Mouse (Mus musculus) testis, adult 2 months (tissue): ENCODE measurements around the gene Ugt2b1. TPM values are rescaled to one million over a fixed set of nuclear protein-coding genes. Genes with fewer than 3 reads are reported as not detected.

Source experiments
- H3K27ac ChIP-seq: fragments of 200-500 bp; 2 replicates; pipeline ENCODE4 v1.5.1; 2012; ENCODE audit warnings: low read depth, low read length; ENCODE audit not compliant: control insufficient read depth, insufficient read depth
- H3K27me3 ChIP-seq: fragments of 200-500 bp; 2 replicates; pipeline ENCODE4 v1.6.1; 2012; ENCODE audit warnings: mild to moderate bottlenecking, low read length, moderate library complexity; ENCODE audit not compliant: control insufficient read depth, insufficient read depth
- H3K36me3 ChIP-seq: fragments of 200-500 bp; 2 replicates; pipeline ENCODE4 v1.6.1; 2012; ENCODE audit warnings: mild to moderate bottlenecking, low read length; ENCODE audit not compliant: control insufficient read depth, insufficient read depth
- H3K4me1 ChIP-seq: fragments of 200-500 bp; 2 replicates; pipeline ENCODE4 v1.6.1; 2012; ENCODE audit warnings: low read length; ENCODE audit not compliant: control insufficient read depth, insufficient read depth
- H3K4me3 ChIP-seq: fragments of 200-500 bp; 2 replicates; pipeline ENCODE4 v1.5.1; 2012; ENCODE audit warnings: low read depth, mild to moderate bottlenecking, low read length, moderate library complexity, mixed read lengths; ENCODE audit not compliant: control insufficient read depth
- CTCF ChIP-seq: fragments of 200-500 bp; IDR thresholded peaks from 2 replicates; pipeline ENCODE4 v1.5.1; 2012; ENCODE audit warnings: low read depth, mild to moderate bottlenecking, inconsistent platforms, low read length, moderate library complexity; ENCODE audit not compliant: control insufficient read depth, insufficient read depth, insufficient replicate concordance
- POLR2A ChIP-seq: fragments of 200-500 bp; IDR thresholded peaks from 2 replicates; pipeline ENCODE4 v1.6.1; 2012; ENCODE audit warnings: low read depth, mild to moderate bottlenecking, inconsistent platforms, low read length, moderate library complexity; ENCODE audit not compliant: control insufficient read depth
- polyA plus RNA-seq: library from polyadenylated mRNA; depleted of rRNA; stranded (reverse); fragments of >200 nt; gene quantifications from 2 replicates; pipeline ENCODE4 v1.2.3, GENCODE M21; 2012; rRNA removed

Ugt2b1 gene
- polyA plus RNA-seq, 1 experiment, result not detected

DNA sequence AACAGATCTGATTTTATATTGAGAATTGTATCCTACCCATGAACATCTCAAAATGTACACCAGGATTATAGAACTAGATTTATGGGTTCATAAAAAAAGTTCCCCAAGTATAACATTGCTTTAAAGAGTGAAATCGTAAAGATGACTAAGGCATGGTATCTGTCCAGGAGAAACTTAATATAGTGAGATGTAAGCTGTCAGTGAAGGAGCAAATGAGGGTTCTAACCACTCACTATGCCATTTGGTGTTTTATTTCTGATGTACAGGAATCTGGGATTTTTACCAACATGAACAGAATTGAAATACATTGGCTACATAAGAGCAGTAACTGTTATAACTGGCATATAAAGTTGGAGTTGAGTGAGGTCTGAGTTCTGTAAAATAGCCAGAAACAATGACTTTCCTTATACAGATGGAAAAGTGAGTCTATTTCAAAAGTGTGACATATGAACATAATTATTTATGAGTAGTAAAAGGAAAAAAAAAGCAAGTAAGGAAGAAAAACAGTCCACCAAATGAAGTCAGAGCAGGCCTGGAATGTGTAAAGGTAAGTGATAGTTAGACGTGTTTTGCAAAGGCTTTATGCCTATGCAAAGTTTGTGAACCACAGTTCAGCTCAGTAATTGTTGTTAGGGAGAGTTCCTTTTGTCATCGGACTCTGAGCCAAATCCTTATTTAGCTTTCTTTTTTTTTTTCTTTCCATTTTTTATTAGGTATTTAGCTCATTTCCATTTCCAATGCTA is 14.8 kb downstream of the Ugt2b1 start:
- Histone ChIP-seq H3K27me3 (no peaks in the 10 kb centered on the region), H3K4me3 (no peak overlapping the region), H3K27ac (no peak overlapping the region), H3K36me3 (no peaks in the 10 kb centered on the region), H3K4me1 (no peaks in the 10 kb centered on the region)
- TF ChIP-seq POLR2A, result no peak
- no peak for TF ChIP-seq CTCF

DNA sequence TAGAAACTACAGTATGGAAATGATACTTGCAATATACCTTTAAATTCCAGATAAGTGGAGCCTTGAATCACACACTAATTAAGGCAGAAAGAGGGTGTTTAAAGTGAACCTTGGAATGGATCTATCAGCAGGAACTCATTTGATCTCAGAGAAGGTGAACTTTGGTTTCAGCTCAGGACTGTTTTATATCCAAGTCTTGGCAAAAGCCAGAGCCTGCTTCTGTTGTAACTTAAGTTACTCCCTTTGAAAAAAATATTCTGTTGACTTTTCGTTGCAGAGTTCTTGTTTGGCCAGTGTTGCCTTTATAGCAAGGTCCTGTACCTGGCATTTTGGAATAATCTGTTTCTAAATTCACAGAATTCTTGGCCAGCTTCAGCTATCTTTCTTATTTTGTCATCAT is 15.6 kb downstream of the Ugt2b1 start:
- Histone ChIP-seq H3K27ac (no peak overlapping the region), H3K27me3 (no peaks in the 10 kb centered on the region), H3K4me1 (no peaks in the 10 kb centered on the region), H3K36me3 (no peaks in the 10 kb centered on the region), H3K4me3 (no peak overlapping the region)
- TF ChIP-seq POLR2A (no peak), CTCF (no peak)

DNA sequence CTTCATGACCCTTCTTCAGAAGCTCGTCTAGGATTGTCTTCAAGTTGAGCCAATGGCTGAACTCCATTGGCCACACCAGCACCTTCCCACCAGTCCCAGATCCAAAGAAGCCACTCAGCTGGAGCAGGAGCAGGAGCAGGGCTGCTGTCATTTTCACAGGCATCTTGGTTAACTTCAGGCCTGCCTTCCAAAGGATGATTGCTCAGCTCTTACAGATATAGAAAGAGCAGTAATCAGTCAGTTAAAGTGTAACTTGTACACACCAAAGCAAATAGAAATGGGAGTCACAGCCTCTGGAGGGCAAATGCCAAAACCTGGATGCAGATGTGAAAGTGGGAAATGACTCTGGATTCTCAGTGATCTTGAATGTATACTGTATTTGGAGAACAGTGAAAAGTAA is 19.6 kb downstream of the Ugt2b1 start, which contains the start of gene Ugt2b34:
TSS of gene Ugt2b34 (minus strand) at position 180 of the 400 bp plus-strand sequence.
- no peak within 1 kb of the TSS for H3K4me3 ChIP-seq
- TF ChIP-seq CTCF (no peak), POLR2A (no peak)

DNA sequence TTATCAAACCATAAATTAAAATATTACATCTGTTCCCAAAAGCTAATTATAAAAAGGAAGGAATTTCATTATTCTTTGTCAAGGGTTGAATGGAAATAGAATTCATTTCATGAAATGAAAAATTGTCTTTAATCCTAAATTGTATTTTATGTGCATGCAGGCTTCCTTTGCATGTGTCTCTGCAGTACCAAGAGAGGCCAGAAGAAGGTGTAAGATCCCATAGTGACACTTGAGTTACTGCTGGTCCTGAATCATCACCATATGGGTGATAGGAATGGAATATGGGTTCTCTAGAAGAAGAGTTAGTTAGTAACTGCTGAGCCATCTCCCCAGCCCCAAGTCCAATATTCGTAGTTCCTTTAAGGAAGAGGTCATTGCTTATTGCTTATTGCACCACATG is 36.4 kb downstream of the Ugt2b1 start:
- no peak for TF ChIP-seq POLR2A
- no peak for TF ChIP-seq CTCF
- Histone ChIP-seq H3K4me1 (no peaks in the 10 kb centered on the region), H3K36me3 (no peaks in the 10 kb centered on the region), H3K4me3 (no peak overlapping the region), H3K27me3 (no peaks in the 10 kb centered on the region), H3K27ac (no peak overlapping the region)

More for the DNA sequence above, 19.6 kb downstream of the Ugt2b1 start, which contains the start of gene Ugt2b34:
- no peaks in the 10 kb centered on the region for H3K4me1 ChIP-seq
- H3K27me3 ChIP-seq, result no peaks in the 10 kb centered on the region
- H3K27ac ChIP-seq, result no peak within 1 kb of the TSS
- H3K36me3 ChIP-seq, result no peaks in the 10 kb centered on the region

DNA sequence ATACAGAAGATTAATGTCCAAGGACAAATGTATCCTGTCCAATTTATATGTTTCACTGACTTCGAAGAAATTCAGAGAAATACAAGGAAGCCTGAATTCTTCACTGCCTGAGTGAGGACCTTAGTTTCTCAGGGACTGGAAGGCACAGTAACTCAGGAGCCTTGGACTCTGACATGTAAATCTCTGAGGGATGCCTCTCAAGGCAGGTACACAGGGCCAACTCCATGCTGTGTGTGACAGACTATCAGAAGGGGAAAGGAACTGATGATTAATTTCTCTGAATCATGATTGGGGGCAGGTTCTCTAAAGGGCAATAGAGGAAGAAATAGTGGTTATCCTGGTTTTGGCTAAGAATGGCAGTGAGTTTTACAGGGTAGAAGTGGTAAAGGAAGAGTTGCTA is 37.9 kb downstream of the Ugt2b1 start:
- TF ChIP-seq POLR2A (no peak), CTCF (no peak)
- H3K27me3 ChIP-seq, result no peaks in the 10 kb centered on the region
- no peaks in the 10 kb centered on the region for H3K36me3 ChIP-seq
- H3K4me3 ChIP-seq, result no peak overlapping the region
- no peak overlapping the region for H3K27ac ChIP-seq
- H3K4me1 ChIP-seq, result no peaks in the 10 kb centered on the region

DNA sequence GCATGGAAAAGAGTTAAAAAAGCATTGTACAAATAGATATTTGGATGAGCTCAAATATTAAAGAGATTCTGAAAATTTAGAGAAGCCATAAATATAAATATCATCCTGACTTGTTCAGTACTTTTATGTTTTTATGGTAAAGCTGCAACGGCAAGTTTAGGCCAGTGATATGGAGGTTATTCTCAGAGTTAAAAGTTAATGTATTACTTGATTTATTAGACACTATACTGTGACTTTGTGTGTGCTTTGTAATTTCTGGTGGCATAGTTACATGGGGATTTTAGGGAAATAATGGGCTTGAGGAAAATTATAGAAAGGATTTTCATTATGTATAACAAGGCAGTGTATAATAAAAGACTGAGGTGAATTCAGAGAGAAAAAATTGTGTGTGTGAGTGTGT is 39.2 kb downstream of the Ugt2b1 start:
- no peak for TF ChIP-seq POLR2A
- Histone ChIP-seq H3K4me1 (no peaks in the 10 kb centered on the region), H3K36me3 (no peaks in the 10 kb centered on the region), H3K4me3 (no peak overlapping the region), H3K27me3 (no peaks in the 10 kb centered on the region), H3K27ac (no peak overlapping the region)

DNA sequence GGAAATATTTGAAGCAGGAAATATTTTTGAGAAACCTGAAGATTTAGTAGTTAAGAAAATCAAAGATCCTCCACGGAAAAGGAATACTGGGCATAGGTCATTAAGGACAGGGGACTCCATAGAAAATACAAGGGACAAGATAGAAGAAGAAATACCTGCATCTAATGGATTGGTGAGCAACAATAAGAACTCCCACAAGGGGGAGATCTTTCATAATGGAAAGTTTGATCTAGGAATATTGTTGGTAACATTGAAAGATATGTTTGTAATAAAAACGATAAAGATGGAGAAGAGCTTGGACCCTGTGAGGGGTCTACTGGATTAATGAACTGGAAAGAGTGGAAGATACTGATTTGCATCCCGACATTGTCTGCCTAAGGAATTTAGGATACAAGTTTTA is 39.7 kb downstream of the Ugt2b1 start:
- no peaks in the 10 kb centered on the region for H3K36me3 ChIP-seq
- H3K27me3 ChIP-seq, result no peaks in the 10 kb centered on the region
- TF ChIP-seq POLR2A (no peak), CTCF (no peak)
- no peaks in the 10 kb centered on the region for H3K4me1 ChIP-seq
- no peak overlapping the region for H3K27ac ChIP-seq
- H3K4me3 ChIP-seq, result no peak overlapping the region

DNA sequence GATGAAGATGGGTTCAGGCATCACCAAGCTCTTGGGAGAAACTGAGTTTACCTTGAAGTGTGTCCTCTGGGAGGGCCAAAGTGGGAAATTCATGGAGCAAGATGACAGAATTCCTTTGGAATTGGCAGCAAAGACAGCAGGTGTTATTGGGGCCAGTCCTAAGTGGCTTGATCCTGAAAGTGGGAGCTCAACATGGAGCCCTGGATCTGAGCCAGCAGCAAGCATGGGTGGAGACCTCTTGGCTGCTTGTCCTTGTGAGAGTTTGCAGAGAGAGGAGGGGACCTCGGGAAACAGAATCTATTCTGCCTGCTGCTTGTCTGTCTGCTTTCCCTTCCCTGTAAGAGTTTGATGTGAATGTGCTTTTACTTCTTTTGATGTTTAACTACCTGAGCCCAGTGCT is 54.5 kb downstream of the Ugt2b1 start:
- Histone ChIP-seq H3K27me3 (no peaks in the 10 kb centered on the region), H3K36me3 (no peaks in the 10 kb centered on the region), H3K27ac (no peak overlapping the region), H3K4me1 (no peaks in the 10 kb centered on the region), H3K4me3 (no peak overlapping the region)
- TF ChIP-seq POLR2A, result no peak
- TF ChIP-seq CTCF, result no peak

Other genes starting within 250 kb of the Ugt2b1 start
- 0.04 TPM in 2 replicates for gene Tmprss11e, start 180.7 kb downstream of the Ugt2b1 start, polyA plus RNA-seq
- 19.6 and 24.2 TPM in 2 replicates for gene Ythdc1, start 122.3 kb downstream of the Ugt2b1 start, polyA plus RNA-seq
- gene Ugt2b34, start 19.6 kb downstream of the Ugt2b1 start, polyA plus RNA-seq, result 0.02 TPM in 1 of 2 replicates, not detected in the other
- gene Ugt2b35, start 74.3 kb upstream of the Ugt2b1 start, polyA plus RNA-seq, result not detected in 2 replicates
- gene Ugt2b36, start 166.0 kb upstream of the Ugt2b1 start, polyA plus RNA-seq, result not detected in 2 replicates
- 0.09 TPM in 1 of 2 replicates, not detected in the other for gene Ugt2b5, start 213.8 kb upstream of the Ugt2b1 start, polyA plus RNA-seq